Mouse (Mus musculus): Measurements from ENCODE around the gene Ranbp3l.
"Not testable (repeated sequence)": the region's sequence is repeated elsewhere in the genome, so short reads cannot be mapped to it uniquely, and the experiment has no call there.

Gene Ranbp3l

DNA sequence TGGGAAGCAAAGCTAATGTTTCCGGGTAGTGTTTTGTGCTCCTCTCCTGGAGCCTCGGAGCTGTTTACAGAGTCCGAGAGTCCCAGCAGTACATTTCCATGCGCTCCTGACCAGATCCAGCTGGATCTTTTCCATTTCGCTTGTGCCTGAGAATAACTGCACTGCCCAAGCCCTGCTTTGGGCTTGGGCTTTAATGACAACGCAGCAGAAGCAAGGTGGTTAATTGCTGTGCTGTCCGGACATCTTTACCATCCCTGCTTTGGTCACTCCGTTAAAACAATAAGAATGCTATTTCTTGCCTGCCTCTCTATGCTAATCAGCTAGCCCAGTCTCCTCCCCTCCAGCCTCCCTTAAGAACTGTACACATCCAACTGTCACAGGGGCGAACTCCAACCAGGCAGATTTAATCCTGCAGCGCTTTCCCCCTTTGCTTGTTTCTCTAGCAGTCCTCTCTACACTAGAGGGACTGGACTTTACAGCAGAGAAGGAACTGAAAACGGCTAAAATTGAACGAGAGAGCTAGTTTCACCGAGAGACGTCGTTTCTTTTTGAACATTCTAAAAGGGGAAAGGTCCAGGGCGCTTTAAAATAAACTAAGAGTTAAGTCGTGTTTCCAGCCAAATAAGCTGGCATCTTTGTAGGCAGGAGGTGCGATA, at the start of gene Ranbp3l:
TSS of gene Ranbp3l (plus strand) at position 377 of the 656 bp plus-strand sequence.
- DNase-seq (ENCODE audit: low read depth), result peak; percentile 72

GRCm38 (mm10) chr15:8930061-8930460, 37.7 kb upstream of the Ranbp3l start:
- DNase-seq (ENCODE audit: low read depth), result peak; percentile 46

DNA sequence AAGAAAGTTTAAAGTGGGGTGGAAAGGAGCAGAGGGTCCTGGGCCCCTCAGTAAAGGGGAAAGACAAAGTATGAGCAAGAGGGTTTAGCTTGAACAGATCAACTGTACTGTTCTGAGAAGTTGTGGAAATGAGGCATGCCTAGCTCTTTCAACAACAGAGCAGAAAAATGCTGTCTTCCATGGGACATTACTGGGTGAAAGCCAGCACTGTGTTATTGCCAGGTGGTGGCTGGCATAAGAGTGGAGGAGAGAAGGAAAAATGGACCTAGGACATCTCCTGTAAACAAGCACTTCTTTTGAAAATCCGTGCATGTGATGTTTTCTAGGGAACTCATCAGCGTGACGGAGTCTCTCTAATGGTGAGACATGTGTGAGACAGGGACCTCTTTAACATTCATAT, 30.8 kb upstream of the Ranbp3l start:
- DNase-seq (ENCODE audit: low read depth), result no peak

- DNase-seq (ENCODE audit: low read depth), result peak; percentile 19
Measured at GRCm38 (mm10) chr15:8940861-8941260, 26.9 kb upstream of the Ranbp3l start.

DNA sequence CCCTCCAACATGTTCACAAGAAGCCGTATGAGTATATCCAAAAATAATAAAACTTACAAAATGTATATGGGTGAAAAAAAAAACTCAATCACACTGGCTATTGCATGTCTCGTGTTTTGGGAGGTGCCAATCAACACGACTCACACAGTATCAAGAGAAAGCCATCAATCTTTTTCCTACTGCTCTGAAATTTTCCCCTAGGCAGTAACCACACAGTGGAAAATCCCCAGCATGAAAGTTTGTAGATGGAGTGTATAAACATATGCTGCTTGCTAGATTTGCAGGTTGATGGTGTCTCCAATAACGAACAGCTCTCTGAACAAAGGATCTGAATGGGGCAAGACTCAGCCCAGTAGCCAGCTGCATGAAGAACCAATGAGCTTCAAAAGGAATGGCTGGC, 16.9 kb upstream of the Ranbp3l start:
- DNase-seq (ENCODE audit: low read depth), result peak; percentile 73

DNA sequence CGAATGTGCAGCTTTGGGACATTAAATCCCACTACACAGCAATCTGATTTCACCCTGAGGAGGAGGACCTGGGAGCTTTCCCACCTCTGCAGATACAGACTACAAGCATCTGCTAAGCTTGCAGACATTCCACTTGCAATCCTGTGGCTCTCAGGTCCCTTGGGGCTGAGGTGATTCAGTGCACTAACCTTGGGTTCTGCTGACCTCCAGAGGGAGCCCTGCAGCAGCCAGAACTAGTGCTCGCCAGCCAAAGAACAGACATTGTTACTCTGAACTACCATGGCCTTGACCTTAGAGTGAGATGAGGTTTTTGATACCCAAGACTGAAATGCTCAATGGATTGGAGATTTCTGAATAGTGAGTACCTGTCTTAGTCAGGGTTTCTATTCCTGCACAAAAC, 4.4 kb upstream of the Ranbp3l start:
- DNase-seq (ENCODE audit: low read depth), result peak; percentile 84

DNA sequence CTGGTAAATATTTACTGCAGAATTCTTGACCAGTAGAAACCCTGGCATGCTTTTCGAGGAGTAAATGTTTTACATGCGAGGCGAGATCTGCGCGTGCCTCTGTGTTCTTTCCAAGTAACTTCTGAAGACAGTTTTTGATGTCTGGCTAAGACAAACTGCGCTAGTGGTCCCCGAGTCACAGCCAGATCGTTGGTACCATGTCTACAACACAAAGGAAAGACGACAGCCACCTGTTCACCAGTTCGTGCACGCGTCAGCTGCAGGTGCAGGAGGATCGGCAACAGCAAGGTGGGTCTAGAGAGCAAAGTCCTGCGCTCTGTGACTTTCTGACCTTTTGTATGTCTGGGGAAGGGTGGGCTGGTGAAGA, 463 bp downstream of the Ranbp3l start:
- no peak for DNase-seq (ENCODE audit: low read depth)

DNA sequence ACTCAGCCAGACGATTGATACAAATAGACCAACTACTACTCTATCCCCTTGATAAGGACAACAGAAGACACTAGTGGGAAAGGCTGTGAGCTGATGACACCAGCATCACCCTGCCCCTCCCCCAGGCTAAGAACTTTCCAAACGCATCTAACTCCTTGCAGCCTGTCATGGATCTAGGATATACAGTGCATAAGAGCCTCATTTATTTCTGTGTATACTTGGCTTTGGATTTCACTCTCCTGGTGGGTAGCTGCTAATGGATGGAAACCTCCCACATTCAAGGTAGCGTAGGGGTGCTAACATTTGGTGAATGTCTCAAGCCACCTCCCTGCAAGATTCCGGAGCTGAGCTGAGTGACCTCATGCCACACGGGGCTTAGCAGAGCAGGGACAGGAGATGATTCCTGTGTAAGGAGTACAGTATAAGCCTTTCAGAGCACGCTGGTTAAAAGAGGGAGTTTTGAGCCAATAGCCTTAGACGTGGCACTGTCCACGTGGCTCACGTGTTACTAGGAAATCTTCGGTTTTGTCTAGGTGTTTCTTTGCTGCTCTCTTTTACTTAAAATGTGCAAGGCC, 1.4 kb downstream of the Ranbp3l start:
- no peak for DNase-seq (ENCODE audit: low read depth)

DNA sequence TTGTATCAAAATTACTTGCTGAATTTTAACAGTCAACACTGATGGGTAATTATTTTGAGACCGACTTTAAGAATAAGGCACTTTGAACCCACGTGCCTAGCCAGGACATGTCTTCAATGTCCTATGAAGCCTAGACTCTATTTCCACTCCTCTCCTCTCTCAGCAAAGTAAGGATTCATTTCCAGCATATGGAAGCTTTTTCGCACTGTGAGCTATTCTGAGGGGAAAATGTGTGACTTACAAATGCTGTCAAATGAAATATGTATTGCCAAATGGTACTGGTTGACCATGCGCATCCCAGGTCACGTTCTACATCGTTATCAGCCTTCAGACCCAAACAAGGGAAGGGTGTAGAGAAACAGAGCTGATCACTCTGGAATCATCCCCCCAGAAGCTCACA, 23.5 kb downstream of the Ranbp3l start:
- DNase-seq (ENCODE audit: low read depth), result no peak

DNA sequence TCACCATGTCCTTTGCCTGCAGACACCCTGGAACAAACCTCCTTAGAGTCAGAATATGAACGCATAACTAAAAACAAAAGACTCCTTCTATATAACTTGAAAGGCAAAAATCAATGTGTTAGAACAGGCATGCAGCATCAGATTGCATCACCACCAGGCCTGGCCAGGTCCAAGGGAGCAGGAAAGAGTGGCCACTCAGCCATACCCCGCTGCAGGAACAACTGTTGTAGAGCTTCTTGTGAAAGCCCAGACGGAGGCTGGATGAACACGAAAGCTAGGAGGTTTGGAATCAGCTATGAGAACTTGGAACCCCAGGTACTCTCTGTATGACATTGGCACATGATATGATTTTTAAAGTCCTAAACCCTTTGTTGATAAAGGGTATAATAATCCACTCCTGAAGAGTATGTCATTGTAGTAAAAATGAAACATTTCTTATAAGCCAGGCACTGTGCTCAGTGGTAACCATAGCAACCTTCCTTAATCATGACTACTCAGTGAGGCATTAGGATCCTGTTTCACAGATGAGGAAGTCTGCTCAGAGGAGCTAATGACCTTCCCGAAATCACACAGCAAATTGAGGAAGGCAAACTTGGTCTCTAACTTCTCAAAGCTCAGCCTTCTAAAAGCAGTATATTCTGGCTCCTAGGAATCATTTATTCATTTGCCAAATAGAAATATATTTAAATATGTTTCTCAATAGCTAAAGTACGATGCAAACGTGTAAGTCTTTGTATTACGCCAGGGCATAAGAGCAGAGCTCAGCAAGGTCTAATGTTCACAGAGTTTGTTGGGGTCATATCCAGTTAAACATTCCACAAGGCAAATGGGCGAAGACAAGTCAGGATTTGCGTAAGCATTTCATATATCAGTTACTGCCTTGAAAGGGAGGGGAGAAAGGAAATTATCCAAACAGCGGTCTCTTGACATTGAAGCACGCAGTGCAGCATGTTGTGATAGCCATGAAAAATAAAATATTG, 24.4 kb downstream of the Ranbp3l start:
- DNase-seq (ENCODE audit: low read depth), result peak; percentile 44

- peak; percentile 80 for DNase-seq (ENCODE audit: low read depth)
Measured at GRCm38 (mm10) chr15:8994608-8995277, 27.0 kb downstream of the Ranbp3l start.

DNA sequence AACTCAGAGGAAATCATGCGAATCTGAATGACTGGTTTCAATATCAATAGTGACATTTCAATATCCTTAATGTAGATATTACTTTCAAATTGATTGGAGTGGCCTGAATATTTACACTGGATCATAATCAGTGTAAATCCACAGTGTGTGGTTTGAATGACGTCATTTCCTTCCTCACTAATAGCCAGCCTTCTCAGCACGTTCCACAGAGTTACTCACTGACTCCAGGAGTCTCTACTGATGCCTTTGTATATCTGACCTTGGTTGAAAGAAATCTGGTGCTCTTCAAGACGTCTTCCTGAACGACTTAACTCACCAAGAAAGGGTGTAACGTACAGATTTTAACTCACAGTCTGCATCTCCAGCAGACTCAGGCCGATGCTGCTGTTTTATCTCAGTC, 27.7 kb downstream of the Ranbp3l start:
- peak; percentile 43 for DNase-seq (ENCODE audit: low read depth)

DNA sequence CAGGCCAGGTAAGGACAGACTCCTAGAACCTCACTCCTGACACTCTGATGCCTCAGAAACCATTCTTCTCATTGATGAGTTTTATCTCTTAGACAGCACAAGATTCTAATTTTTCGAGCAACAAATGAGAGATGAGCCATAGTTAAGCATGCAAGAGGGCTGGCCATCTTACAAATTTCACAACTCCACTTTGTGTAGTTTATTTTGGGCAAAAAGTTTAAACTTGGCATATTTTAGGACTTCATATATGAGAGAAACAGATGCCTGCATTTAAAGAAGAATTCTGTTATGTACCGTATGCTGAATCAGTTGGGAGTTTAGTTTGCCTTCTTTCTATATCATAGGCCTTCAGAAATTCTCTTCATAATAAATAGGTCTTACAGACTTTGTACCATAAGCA, 35.0 kb downstream of the Ranbp3l start:
- DNase-seq (ENCODE audit: low read depth), result no peak

DNA sequence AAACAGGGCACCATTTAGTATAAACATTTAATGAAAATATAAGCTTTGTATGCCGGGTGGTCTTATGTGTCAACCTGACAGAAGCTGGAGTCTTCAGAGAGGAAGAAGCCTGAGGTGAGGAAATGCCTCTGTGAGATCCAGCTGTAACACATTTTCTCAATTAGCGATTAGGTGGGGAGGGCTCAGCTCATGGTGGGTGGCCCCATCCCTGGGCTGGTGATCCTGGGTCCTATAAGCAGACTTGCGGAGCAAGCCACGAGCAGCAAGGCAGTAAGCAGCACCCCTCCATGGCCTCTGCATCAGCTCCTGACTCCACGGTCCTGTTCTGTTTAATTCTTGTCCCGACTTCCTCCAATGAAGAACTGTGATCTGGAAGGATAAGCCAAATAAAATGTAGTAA, 41.4 kb downstream of the Ranbp3l start:
- DNase-seq (ENCODE audit: low read depth), result no peak

- DNase-seq (ENCODE audit: low read depth), result peak; percentile 35
Measured at GRCm38 (mm10) chr15:9014541-9014940, 46.8 kb downstream of the Ranbp3l start.

DNA sequence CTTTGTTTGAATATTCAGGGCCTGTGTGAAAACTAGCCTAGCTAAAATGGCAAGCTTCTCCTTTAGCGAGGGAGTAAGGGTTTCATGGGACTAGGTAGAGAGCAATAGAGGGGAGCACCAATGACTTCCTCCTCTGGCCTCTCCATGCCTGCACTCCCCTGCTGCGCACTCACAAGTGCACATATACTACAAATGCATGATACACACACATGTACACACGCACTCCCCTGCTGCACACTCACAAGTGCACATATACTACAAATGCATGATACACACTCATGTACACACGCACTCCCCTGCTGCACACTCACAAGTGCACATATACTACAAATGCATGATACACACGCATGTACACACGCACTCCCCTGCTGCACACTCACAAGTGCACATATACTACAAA, 47.7 kb downstream of the Ranbp3l start:
- not testable (repeated sequence) for DNase-seq (ENCODE audit: low read depth)

DNA sequence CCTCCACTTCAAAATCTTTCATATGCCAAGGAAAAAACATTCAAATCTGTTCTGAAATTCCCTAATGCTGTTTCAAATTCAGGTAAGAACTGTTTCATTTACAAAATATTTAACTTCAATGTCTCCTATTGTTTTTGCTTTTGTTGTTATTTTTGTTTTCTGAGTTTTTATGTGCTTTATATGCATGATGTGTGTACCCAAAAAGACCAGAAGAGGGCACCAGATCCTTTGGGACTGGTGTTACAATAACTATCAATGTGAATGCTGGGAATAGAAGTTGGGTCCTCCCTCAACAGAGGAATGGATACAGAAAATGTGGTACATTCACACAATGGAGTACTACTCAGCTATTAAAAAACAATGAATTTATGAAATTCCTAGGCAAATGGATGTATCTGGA, 88.0 kb downstream of the Ranbp3l start:
- DNase-seq (ENCODE audit: low read depth), result peak; percentile 37

DNA sequence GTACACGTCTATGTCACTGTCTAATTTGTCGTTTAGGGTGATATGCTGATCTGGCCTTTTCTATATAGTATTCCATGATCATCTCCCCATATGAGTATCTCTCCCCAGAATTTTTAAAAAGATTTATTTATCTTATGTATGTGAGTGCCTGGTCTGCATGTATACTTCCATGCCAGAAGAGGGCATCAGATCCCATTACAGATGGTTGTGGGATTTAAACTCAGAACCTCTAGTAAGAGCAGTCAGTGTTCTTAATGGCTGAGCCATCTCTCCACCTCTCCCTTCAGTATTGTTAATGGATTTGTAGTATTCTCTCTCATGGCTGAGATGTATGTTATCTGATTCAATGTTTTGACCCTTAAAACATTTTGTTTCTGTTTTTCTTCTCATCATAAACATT, 92.1 kb downstream of the Ranbp3l start:
- no peak for DNase-seq (ENCODE audit: low read depth)

DNA sequence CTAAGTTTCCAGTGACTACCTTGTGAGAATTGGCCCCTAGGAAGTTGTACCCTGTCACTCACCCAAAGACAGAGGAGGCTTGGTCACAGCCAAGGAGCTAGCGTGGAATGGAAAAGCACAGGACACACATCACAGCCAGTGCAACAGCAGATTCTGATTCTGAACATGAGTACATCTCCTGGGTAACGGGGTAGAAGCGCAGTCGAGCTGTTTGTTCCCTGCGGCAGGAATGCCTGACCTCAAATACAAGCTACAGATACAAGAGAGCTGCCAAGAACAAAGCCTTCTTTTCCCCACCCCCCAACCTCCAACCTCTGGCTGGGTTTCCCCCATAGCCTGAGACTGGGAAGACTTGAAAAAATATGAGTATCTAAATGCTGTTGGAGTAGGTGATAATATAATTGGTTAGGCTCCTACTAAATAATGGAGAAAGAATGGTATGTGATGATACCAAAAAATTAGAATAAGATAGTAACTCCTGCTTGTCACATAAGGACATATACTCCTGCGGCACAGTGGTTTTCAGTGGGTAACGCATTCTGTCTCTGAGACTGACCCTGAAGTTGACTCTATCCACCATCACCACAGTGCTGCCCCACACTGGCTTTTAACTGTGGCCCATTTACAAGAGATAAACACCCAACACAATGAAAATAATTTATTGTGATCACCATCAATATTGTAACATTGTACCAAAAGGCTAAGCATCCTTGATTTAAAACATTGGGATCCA, 93.6 kb downstream of the Ranbp3l start:
- no peak for DNase-seq (ENCODE audit: low read depth)

DNA sequence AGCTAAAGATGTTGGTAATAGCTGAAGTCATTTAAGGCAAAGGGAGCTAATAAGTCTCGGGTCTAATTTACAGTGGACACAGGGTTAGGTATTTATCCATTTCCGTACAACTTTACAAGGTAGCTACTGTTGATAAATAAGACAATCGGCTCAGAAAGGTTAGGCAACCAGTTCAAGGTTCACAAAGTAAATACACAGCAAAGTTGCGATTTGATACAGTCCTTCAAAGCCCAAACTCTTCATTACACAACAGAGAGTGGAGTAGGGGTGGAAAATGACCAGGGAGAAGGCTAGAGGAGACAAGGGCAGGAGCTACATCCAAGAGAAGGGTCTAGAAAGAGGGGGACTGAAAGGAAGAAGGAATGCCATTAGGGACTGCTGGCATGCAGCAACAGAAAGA, 101.1 kb downstream of the Ranbp3l start:
- DNase-seq (ENCODE audit: low read depth), result no peak

GRCm38 (mm10) chr15:9070353-9070752, 102.6 kb downstream of the Ranbp3l start:
- DNase-seq (ENCODE audit: low read depth), result peak; percentile 43
